22 mouse cellular contexts compared by ENCODE assay signal in the genomic region with DNA sequence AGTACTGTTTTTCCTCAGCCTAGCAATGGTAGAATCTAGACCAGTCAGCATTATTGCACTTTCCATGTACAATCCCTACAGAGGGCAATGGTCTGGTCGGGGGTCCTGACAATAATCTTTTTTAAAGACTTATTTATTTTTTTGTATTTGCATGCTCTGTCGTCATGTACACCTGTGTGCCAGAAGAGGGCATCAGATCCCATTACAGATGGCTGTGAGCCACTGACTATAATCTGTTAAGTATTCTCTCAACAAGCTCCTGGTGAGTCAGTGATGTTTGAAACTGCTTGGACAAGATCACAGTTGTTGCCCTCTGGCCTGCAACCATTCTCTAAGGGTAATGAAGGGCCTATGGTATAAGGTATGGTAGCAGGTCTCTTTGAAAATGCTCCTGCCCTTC.
DNase-seq lines count a peak whose midpoint lies in the region; ATAC-seq and TF ChIP-seq lines count a peak whose summit lies in the region.
"Had no signal": no experiment of that assay in that cellular context is flagged by ENCODE, and none has a peak within 500 bp of the region (broad histone marks: within the 10 kb centered on the region; RNA-seq: fewer than 3 reads in every experiment).

No protein-coding gene starts in this region.

- H3K27me3 ChIP-seq in hindbrain, postnatal 0 days (ENCODE audit: insufficient read depth, low read length) = no peaks in the 10 kb centered on the region
- no peaks in the 10 kb centered on the region for H3K27me3 ChIP-seq in hindbrain, embryonic 12.5 days
- H3K27me3 ChIP-seq in CH12.LX (replicated peaks) (no peaks in the 10 kb centered on the region), Patski (no peaks in the 10 kb centered on the region)
- H3K27me3 ChIP-seq: embryonic facial prominence, embryonic 12.5 days; hindbrain, embryonic 13.5 days; limb, embryonic 13.5 days; megakaryocyte, embryonic 14.5 days had no signal

- DNase-seq in hindbrain, postnatal 0 days (ENCODE audit: low spot score) = no peak
- no peak for DNase-seq in left cerebral cortex, adult 2 months (ENCODE audit: extremely low spot score in 1 of 2, low spot score in 2 of 2)
- no peak for DNase-seq in left cerebral cortex, adult 11 months (ENCODE audit: low spot score)
- DNase-seq in CH12.LX (ENCODE audit: extremely low read depth) = no peak
- no peak for DNase-seq in Patski (ENCODE audit: low read depth, low spot score)
- DNase-seq in frontal cortex, postnatal 25 days (ENCODE audit: low spot score in 2 of 2) = no peak
- DNase-seq in heart, adult 18-20 months = no peak
- DNase-seq: cerebellum, adult 9-11 months; gastrocnemius, postnatal 25 days; kidney, postnatal 14 days; lung, postnatal 10 days; right cerebral cortex, postnatal 25 days; thymus, adult 18-20 months had no signal

- no peak for ATAC-seq in hindbrain, postnatal 0 days
- no peak for ATAC-seq in hindbrain, embryonic 12.5 days (ENCODE audit: low FRiP score)
- no peak for ATAC-seq in Patski
- ATAC-seq: CD4-positive, CD25-positive, alpha-beta regulatory T cell, adult 4 months; midbrain, embryonic 16.5 days had no signal

- POLR2A ChIA-PET in Patski (lab: Charles Lee) = interaction anchor here (0.6 kb wide), 1 partner anchor 647 kb away, joined by 3 read pairs; no protein-coding TSS in a partner anchor

- CTCF ChIA-PET in Patski (lab: Charles Lee) = interaction anchor here (0.6 to 2.6 kb wide), 11 partner anchors 11 to 207 kb away, joined by 3 to 11 read pairs (median 5); partner anchors contain the start of gene P3h2

- no peak overlapping the region for H3K27ac ChIP-seq in hindbrain, postnatal 0 days
- H3K27ac ChIP-seq in hindbrain, embryonic 12.5 days = no peak overlapping the region
- H3K27ac ChIP-seq in left cerebral cortex, adult 2 months = no peak overlapping the region
- no peak overlapping the region for H3K27ac ChIP-seq in CH12.LX (ENCODE audit: insufficient read depth, low read depth)
- H3K27ac ChIP-seq: embryonic facial prominence, embryonic 12.5 days; hindbrain, embryonic 13.5 days; limb, embryonic 13.5 days; liver, embryonic 14.5 days had no signal

- TF ChIP-seq POLR2A in CH12.LX (IDR thresholded peaks at IDR 0.05; ENCODE audit: low read depth, low read length) = no peak

- no peak overlapping the region for H3K9ac ChIP-seq in hindbrain, postnatal 0 days (replicated peaks; ENCODE audit: low read length)
- no peak overlapping the region for H3K9ac ChIP-seq in hindbrain, embryonic 12.5 days
- H3K9ac ChIP-seq in CH12.LX (ENCODE audit: insufficient read depth, low read depth) = no peak overlapping the region
- H3K9ac ChIP-seq: embryonic facial prominence, embryonic 12.5 days; hindbrain, embryonic 13.5 days; limb, embryonic 13.5 days; liver, embryonic 14.5 days had no signal

- no peak overlapping the region for H3K4me2 ChIP-seq in hindbrain, postnatal 0 days (ENCODE audit: low read depth, low read length)
- H3K4me2 ChIP-seq in hindbrain, embryonic 12.5 days (replicated peaks) = no peak overlapping the region
- H3K4me2 ChIP-seq in CH12.LX (ENCODE audit: insufficient read depth, low read depth, poor library complexity, severe bottlenecking) = no peak overlapping the region
- H3K4me2 ChIP-seq: embryonic facial prominence, embryonic 12.5 days; hindbrain, embryonic 13.5 days; limb, embryonic 13.5 days had no signal

- H3K36me3 ChIP-seq in hindbrain, postnatal 0 days (ENCODE audit: insufficient read depth, low read length) = no peaks in the 10 kb centered on the region
- no peaks in the 10 kb centered on the region for H3K36me3 ChIP-seq in hindbrain, embryonic 12.5 days
- no peaks in the 10 kb centered on the region for H3K36me3 ChIP-seq in CH12.LX (replicated peaks in 1 of 2; ENCODE audit: control insufficient read depth in 1 of 2, insufficient read depth in 1 of 2, low read length in 1 of 2)
- H3K36me3 ChIP-seq: embryonic facial prominence, embryonic 12.5 days; G1E; hindbrain, embryonic 13.5 days; limb, embryonic 13.5 days had no signal

- H3K9me3 ChIP-seq in hindbrain, postnatal 0 days (ENCODE audit: low read length) = no peaks in the 10 kb centered on the region
- H3K9me3 ChIP-seq in hindbrain, embryonic 12.5 days (replicated peaks) = no peaks in the 10 kb centered on the region
- no peaks in the 10 kb centered on the region for H3K9me3 ChIP-seq in CH12.LX (replicated peaks; ENCODE audit: low read length)
- H3K9me3 ChIP-seq: embryonic facial prominence, embryonic 12.5 days; hindbrain, embryonic 13.5 days; limb, embryonic 13.5 days had no signal

- peak; percentile 34 for TF ChIP-seq RAD21 in CH12.LX (IDR thresholded peaks at IDR 0.05; ENCODE audit: low read depth, low read length)

- in situ Hi-C loops in CH12.LX (cut with MboI; ENCODE audit: low pct_ligation_motif_present, low pct_unique_long_range_greater_than_20kb, low sequenced_read_pairs) (no loop called here), Patski (cut with MboI; ENCODE audit: low pct_unique_long_range_greater_than_20kb) (loop anchor here (5.0 to 10.0 kb wide), 3 partner anchors 54 to 176 kb away; partner anchors contain the start of gene P3h2)

- TF ChIP-seq CTCF in hindbrain, postnatal 0 days (IDR thresholded peaks at IDR 0.05; ENCODE audit: low read depth) = peak; percentile 53
- peak; percentile 34 for TF ChIP-seq CTCF in left cerebral cortex, adult 2 months (IDR thresholded peaks at IDR 0.05)
- TF ChIP-seq CTCF in CH12.LX (conservative IDR thresholded peaks at IDR 0.05 in 1 of 2, IDR thresholded peaks at IDR 0.05 in 1 of 2; ENCODE audit: low read depth in 2 of 2, low read length in 2 of 2) (peak; percentile 18 to 59; a peak in 2 of 4 replicates), Patski (IDR thresholded peaks at IDR 0.05) (peak; percentile 69)

- intact Hi-C loops in left cerebral cortex, adult 2 months (cut with DNase I) = loop anchor here (5.0 kb wide), 1 partner anchor 86 kb away; the partner anchor contains the start of gene P3h2

- dilution Hi-C loops in CH12.LX (cut with MboI; ENCODE audit: extremely low pct_ligation_motif_present, extremely low pct_unique_long_range_greater_than_20kb, low sequenced_read_pairs) = no loop called here

- 71% methylated on average over 2 of the region's 2 CpGs for WGBS in hindbrain, postnatal 0 days
- 65% methylated on average over 2 of the region's 2 CpGs for WGBS in hindbrain, embryonic 12.5 days

- no peaks in the 10 kb centered on the region for H3K4me1 ChIP-seq in hindbrain, postnatal 0 days (ENCODE audit: insufficient read depth, low read length)
- peaks cover 4% of the 10 kb centered on the region for H3K4me1 ChIP-seq in hindbrain, embryonic 12.5 days
- no peaks in the 10 kb centered on the region for H3K4me1 ChIP-seq in CH12.LX (ENCODE audit: control insufficient read depth in 1 of 2, insufficient read depth in 2 of 2)

- no peaks in the 10 kb centered on the region for H3K79me2 ChIP-seq in CH12.LX (replicated peaks; ENCODE audit: control insufficient read depth, extremely low read depth, insufficient read depth, poor library complexity, severe bottlenecking)

- no peak overlapping the region for H3K4me3 ChIP-seq in hindbrain, postnatal 0 days (ENCODE audit: low read length)
- H3K4me3 ChIP-seq in hindbrain, embryonic 12.5 days = no peak overlapping the region
- H3K4me3 ChIP-seq in left cerebral cortex, adult 2 months = no peak overlapping the region
- H3K4me3 ChIP-seq in CH12.LX (replicated peaks in 1 of 3; ENCODE audit: low read depth in 2 of 3, low read length in 2 of 3, poor library complexity in 1 of 3) = no peak overlapping the region
- H3K4me3 ChIP-seq: embryonic facial prominence, embryonic 12.5 days; hindbrain, embryonic 13.5 days; limb, embryonic 13.5 days; megakaryocyte, embryonic 14.5 days had no signal

- TF ChIP-seq EP300 in CH12.LX (IDR thresholded peaks at IDR 0.05; ENCODE audit: low read length) = no peak

TF ChIP-seq in CH12.LX, 34 proteins besides CTCF, POLR2A, EP300 and RAD21:
- TF ChIP-seq SMC3 (IDR thresholded peaks at IDR 0.05; ENCODE audit: low read depth, low read length) (peak; percentile 48), USF2 (conservative IDR thresholded peaks at IDR 0.05; ENCODE audit: low read depth, low read length) (no peak)
